Mouse (Mus musculus): ENCODE measurements around the gene Rasgef1c. TPM values are rescaled to one million over a fixed set of nuclear protein-coding genes. Genes with fewer than 3 reads are reported as not detected.

The Rasgef1c gene
- polyA plus RNA-seq, 1 experiment from 2014 or later = 10.9 TPM

- H3K27me3 ChIP-seq (ENCODE audit: control insufficient read depth, insufficient read depth, low read length) = no peaks in the 10 kb centered on the region
- peak overlapping the region; percentile 71 for H3K4me2 ChIP-seq (ENCODE audit: low read depth)
- no peaks in the 10 kb centered on the region for H3K9me3 ChIP-seq (ENCODE audit: control insufficient read depth, low read length)
- ATAC-seq (ENCODE audit: insufficient read depth, low FRiP score, low TSS enrichment) (no peak), DNase-seq (ENCODE audit: low spot score) (no peak)
- no peaks in the 10 kb centered on the region for H3K36me3 ChIP-seq (ENCODE audit: control insufficient read depth, insufficient read depth, low read length)
- H3K9ac ChIP-seq (ENCODE audit: low read length) = peak overlapping the region; percentile 98
- 52% methylated on average over 3 of the region's 3 CpGs for WGBS
- peaks cover 22% of the 10 kb centered on the region; the same call in 1 of the 2 replicates for H3K4me1 ChIP-seq (ENCODE audit: control insufficient read depth, insufficient read depth, low read length)
- no peak overlapping the region for H3K27ac ChIP-seq (ENCODE audit: low read depth, low read length)
- peak overlapping the region; percentile 90 for H3K4me3 ChIP-seq (ENCODE audit: low read depth, low read length)
Measured at GRCm38 (mm10) chr11:50026521-50027090, 125.0 kb downstream of the Rasgef1c start.

- H3K4me1 ChIP-seq (ENCODE audit: control insufficient read depth, insufficient read depth, low read length) = peaks cover 22% of the 10 kb centered on the region; the same call in 1 of the 2 replicates
- H3K27me3 ChIP-seq (ENCODE audit: control insufficient read depth, insufficient read depth, low read length) = no peaks in the 10 kb centered on the region
- H3K4me3 ChIP-seq (ENCODE audit: low read depth, low read length) = no peak overlapping the region
- H3K36me3 ChIP-seq (ENCODE audit: control insufficient read depth, insufficient read depth, low read length) = no peaks in the 10 kb centered on the region
- ATAC-seq (ENCODE audit: insufficient read depth, low FRiP score, low TSS enrichment) = no peak
- peak overlapping the region; percentile 25; the same call in 1 of the 2 replicates for H3K4me2 ChIP-seq (ENCODE audit: low read depth)
- H3K27ac ChIP-seq (ENCODE audit: low read depth, low read length) = no peak overlapping the region
- no peak overlapping the region for H3K9ac ChIP-seq (ENCODE audit: low read length)
- peak; percentile 55 for DNase-seq (ENCODE audit: low spot score)
- H3K9me3 ChIP-seq (ENCODE audit: control insufficient read depth, low read length) = no peaks in the 10 kb centered on the region
Measured at GRCm38 (mm10) chr11:50028416-50028815, 126.8 kb downstream of the Rasgef1c start.

Small RNA genes lying within 50 kb of the gene (microRNA-seq; reads per million reads assigned to microRNA genes)
- gene Gm23492 = not detected

Other genes starting within 250 kb of the Rasgef1c start
- not detected in 2 replicates for gene Scgb3a1, start 238.2 kb upstream of the Rasgef1c start, polyA plus RNA-seq (2014; fragmentation: Nextera tagmentation; extraction: Ambion mirVana)
- gene Cnot6, start 189.1 kb upstream of the Rasgef1c start, polyA plus RNA-seq (2014; fragmentation: Nextera tagmentation; extraction: Ambion mirVana) = 53.9 and 60.2 TPM in 2 replicates
- gene Gfpt2, start 107.7 kb upstream of the Rasgef1c start, polyA plus RNA-seq (2014; fragmentation: Nextera tagmentation; extraction: Ambion mirVana) = 10.9 and 11.8 TPM in 2 replicates
- gene Mapk9, start 55.1 kb upstream of the Rasgef1c start, polyA plus RNA-seq (2014; fragmentation: Nextera tagmentation; extraction: Ambion mirVana) = 50.9 and 51.8 TPM in 2 replicates
- gene Rnf130, start 123.5 kb downstream of the Rasgef1c start, polyA plus RNA-seq (2014; fragmentation: Nextera tagmentation; extraction: Ambion mirVana) = 79.0 and 80.0 TPM in 2 replicates
- gene Tbc1d9b, start 229.6 kb downstream of the Rasgef1c start, polyA plus RNA-seq (2014; fragmentation: Nextera tagmentation; extraction: Ambion mirVana) = 33.1 and 34.7 TPM in 2 replicates

All from neural tube, embryonic 11.5 days (tissue).